Mouse (Mus musculus) testis, adult 10 weeks (tissue): ENCODE results near the gene Ttc30a1. TPM values are rescaled to one million over a fixed set of nuclear protein-coding genes. Genes with fewer than 3 reads are reported as not detected.

ENCODE experiments used
- polyA plus RNA-seq: library from polyadenylated mRNA; stranded (reverse); fragments of 350-450 nt; fragmentation: Illumina TruSeq; extraction: RNeasy Lipid Tissue Mini Kit (QIAGEN cat#74804); gene quantifications from one replicate; pipeline ENCODE4 v1.2.3, GENCODE M21; 2014; ENCODE audit warnings: low read depth, low replicate concordance

The Ttc30a1 gene
- polyA plus RNA-seq: 40.6 TPM

GRCm38 (mm10) chr2:75981440-75982081 is at the start of gene Ttc30a1:
Gene Ttc30a1 (minus strand): TSS chr2:75981967.

DNA sequence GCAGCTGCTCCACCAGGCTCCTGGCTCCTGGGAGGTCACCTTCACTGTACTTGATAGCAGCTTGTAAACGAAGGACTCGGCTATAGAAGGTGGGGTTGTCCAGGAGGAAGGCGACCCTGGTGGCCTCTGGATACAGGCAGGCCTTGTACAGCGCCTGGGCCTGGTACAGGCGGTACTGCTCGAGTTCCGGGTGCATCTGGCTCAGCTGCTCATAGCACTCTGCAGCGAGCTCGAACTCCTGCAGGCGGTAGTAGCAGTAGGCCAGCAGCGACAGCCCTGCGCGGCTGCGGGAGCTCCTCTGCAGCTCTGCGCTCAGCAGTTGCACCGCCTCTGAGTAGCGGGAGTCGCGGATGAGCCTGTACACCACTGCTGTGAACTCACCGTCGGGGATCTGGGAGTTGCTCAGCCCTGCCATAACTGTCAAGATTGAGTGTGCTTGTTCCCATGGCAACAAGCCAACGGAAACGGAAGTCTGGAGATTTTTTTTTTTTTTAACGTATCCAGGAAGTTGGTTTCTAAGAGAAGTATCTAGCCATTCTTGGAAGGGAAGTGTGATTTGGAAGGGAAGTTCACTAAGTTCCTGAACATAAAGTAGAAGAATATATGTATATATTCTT is 3.9 kb downstream of the Ttc30a1 start, which contains the start of gene Ttc30a2:
Gene Ttc30a2 (minus strand): TSS at position 419 of the 617 bp plus-strand sequence.

GRCm38 (mm10) chr2:75938117-75939063 is 43.4 kb downstream of the Ttc30a1 start, which contains the start of gene Ttc30b:
Gene Ttc30b (minus strand): TSS chr2:75938585.

Other genes starting within 250 kb of the Ttc30a1 start
- gene Agps, start 149.8 kb downstream of the Ttc30a1 start, polyA plus RNA-seq: 22.4 TPM
- gene Ttc30b, start 43.4 kb downstream of the Ttc30a1 start, polyA plus RNA-seq: 14.5 TPM
- 259 TPM for gene Ttc30a2, start 3.8 kb downstream of the Ttc30a1 start, polyA plus RNA-seq